Mouse (Mus musculus): ENCODE measurements around the gene Gm10639. TPM values are rescaled to one million over a fixed set of nuclear protein-coding genes. Genes with fewer than 3 reads are reported as not detected.
"Not testable (repeated sequence)": the region's sequence is repeated elsewhere in the genome, so short reads cannot be mapped to it uniquely, and the experiment has no call there.

Gene Gm10639
- not detected in 2 replicates for polyA plus RNA-seq (2014; fragmentation: Nextera tagmentation; extraction: Ambion mirVana)

GRCm38 (mm10) chr9:78289723-78290122, at the start of gene Gm10639:
Gm10639 (plus strand) TSS chr9:78289923.
- not testable (repeated sequence) for H3K4me2 ChIP-seq (ENCODE audit: low read depth, severe bottlenecking); H3K4me1 ChIP-seq (ENCODE audit: control insufficient read depth, insufficient read depth, low read length); DNase-seq (ENCODE audit: low spot score); H3K36me3 ChIP-seq (ENCODE audit: control insufficient read depth, insufficient read depth, low read length); H3K9me3 ChIP-seq (ENCODE audit: control insufficient read depth, low read length); ATAC-seq (ENCODE audit: insufficient number of reproducible peaks, low FRiP score, low TSS enrichment, low read depth); H3K9ac ChIP-seq (ENCODE audit: low read length); H3K27me3 ChIP-seq (ENCODE audit: control insufficient read depth, insufficient read depth, low read length); H3K4me3 ChIP-seq (ENCODE audit: low read depth, low read length); H3K27ac ChIP-seq (replicated peaks; ENCODE audit: low read depth, low read length)
- 91% methylated on average over 3 of the region's 3 CpGs for WGBS

GRCm38 (mm10) chr9:78255683-78256470, 33.8 kb upstream of the Gm10639 start:
- not testable (repeated sequence) for H3K9me3 ChIP-seq (ENCODE audit: control insufficient read depth, low read length); H3K36me3 ChIP-seq (ENCODE audit: control insufficient read depth, insufficient read depth, low read length); ATAC-seq (ENCODE audit: insufficient number of reproducible peaks, low FRiP score, low TSS enrichment, low read depth); H3K4me2 ChIP-seq (ENCODE audit: low read depth, severe bottlenecking); H3K4me1 ChIP-seq (ENCODE audit: control insufficient read depth, insufficient read depth, low read length); H3K4me3 ChIP-seq (ENCODE audit: low read depth, low read length); H3K27ac ChIP-seq (replicated peaks; ENCODE audit: low read depth, low read length); H3K9ac ChIP-seq (ENCODE audit: low read length); H3K27me3 ChIP-seq (ENCODE audit: control insufficient read depth, insufficient read depth, low read length); DNase-seq (ENCODE audit: low spot score)
- 71% methylated on average over 4 of the region's 4 CpGs for WGBS

DNA sequence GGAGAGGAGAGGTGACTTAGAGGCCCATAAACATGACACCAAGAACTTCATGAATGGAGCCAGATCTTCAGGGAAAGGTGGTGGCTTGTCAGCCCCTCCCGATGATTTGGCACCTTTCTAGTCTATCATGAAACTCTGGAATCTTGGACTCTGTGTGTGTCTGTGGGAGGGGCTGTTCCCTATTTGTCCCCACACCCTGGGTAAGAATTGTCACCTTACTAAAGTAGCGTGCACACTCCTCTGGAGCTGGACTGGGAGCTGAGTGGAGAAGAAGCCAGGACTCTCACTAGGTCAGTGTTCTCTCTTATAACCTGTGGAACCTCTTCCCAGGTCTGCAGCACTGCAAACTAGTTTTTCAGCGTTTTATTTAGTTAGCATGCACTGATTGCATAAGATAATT, 32.8 kb upstream of the Gm10639 start, which contains the start of gene Gm3776:
Gm3776 (plus strand) TSS at position 216 of the 400 bp plus-strand sequence.
- H3K4me2 ChIP-seq (ENCODE audit: low read depth, severe bottlenecking); H3K4me1 ChIP-seq (ENCODE audit: control insufficient read depth, insufficient read depth, low read length); H3K27me3 ChIP-seq (ENCODE audit: control insufficient read depth, insufficient read depth, low read length); H3K36me3 ChIP-seq (ENCODE audit: control insufficient read depth, insufficient read depth, low read length); H3K4me3 ChIP-seq (ENCODE audit: low read depth, low read length); H3K9ac ChIP-seq (ENCODE audit: low read length); DNase-seq (ENCODE audit: low spot score); ATAC-seq (ENCODE audit: insufficient number of reproducible peaks, low FRiP score, low TSS enrichment, low read depth); H3K27ac ChIP-seq (replicated peaks; ENCODE audit: low read depth, low read length); H3K9me3 ChIP-seq (ENCODE audit: control insufficient read depth, low read length): not testable (repeated sequence)
- WGBS: 85% methylated on average over 1 of the region's 3 CpGs

DNA sequence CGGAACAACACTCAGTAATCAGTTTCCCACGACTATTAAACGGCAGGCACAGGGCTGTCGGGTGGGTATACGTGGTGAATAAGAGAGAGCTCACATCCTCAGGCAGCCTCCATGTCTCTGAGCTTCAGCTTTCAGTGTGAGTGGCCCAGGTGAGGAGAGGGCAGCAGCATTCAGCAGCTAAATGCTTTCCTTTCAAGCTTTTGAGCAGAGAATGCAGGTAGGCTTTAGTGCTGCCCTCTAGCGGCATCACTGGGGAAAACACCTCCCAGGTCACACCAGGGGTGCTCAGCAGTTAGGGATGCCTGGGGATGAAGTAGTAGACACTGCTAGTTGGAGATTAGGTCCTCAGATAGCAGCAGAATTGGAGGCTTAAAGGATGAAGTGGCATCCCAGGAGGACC, 30.0 kb upstream of the Gm10639 start:
- not testable (repeated sequence) for H3K9me3 ChIP-seq (ENCODE audit: control insufficient read depth, low read length); H3K9ac ChIP-seq (ENCODE audit: low read length); H3K4me1 ChIP-seq (ENCODE audit: control insufficient read depth, insufficient read depth, low read length); H3K36me3 ChIP-seq (ENCODE audit: control insufficient read depth, insufficient read depth, low read length); H3K4me3 ChIP-seq (ENCODE audit: low read depth, low read length); H3K27ac ChIP-seq (replicated peaks; ENCODE audit: low read depth, low read length); DNase-seq (ENCODE audit: low spot score); H3K4me2 ChIP-seq (ENCODE audit: low read depth, severe bottlenecking); H3K27me3 ChIP-seq (ENCODE audit: control insufficient read depth, insufficient read depth, low read length)
- 0% methylated on average over 1 of the region's 6 CpGs for WGBS
- 0 out of 2 replicates have a peak, but pooled peaks have one; percentile 27 for ATAC-seq (ENCODE audit: insufficient number of reproducible peaks, low FRiP score, low TSS enrichment, low read depth)

GRCm38 (mm10) chr9:78270945-78271344, 18.8 kb upstream of the Gm10639 start:
- not testable (repeated sequence) for DNase-seq (ENCODE audit: low spot score); ATAC-seq (ENCODE audit: insufficient number of reproducible peaks, low FRiP score, low TSS enrichment, low read depth); H3K27ac ChIP-seq (replicated peaks; ENCODE audit: low read depth, low read length); H3K9me3 ChIP-seq (ENCODE audit: control insufficient read depth, low read length); H3K9ac ChIP-seq (ENCODE audit: low read length); H3K4me1 ChIP-seq (ENCODE audit: control insufficient read depth, insufficient read depth, low read length); H3K27me3 ChIP-seq (ENCODE audit: control insufficient read depth, insufficient read depth, low read length); H3K4me3 ChIP-seq (ENCODE audit: low read depth, low read length); H3K4me2 ChIP-seq (ENCODE audit: low read depth, severe bottlenecking); H3K36me3 ChIP-seq (ENCODE audit: control insufficient read depth, insufficient read depth, low read length)
- 85% methylated on average over 3 of the region's 3 CpGs for WGBS

GRCm38 (mm10) chr9:78282002-78282711, 7.6 kb upstream of the Gm10639 start:
- 90% methylated on average over 4 of the region's 4 CpGs for WGBS
- not testable (repeated sequence) for H3K36me3 ChIP-seq (ENCODE audit: control insufficient read depth, insufficient read depth, low read length); DNase-seq (ENCODE audit: low spot score); ATAC-seq (ENCODE audit: insufficient number of reproducible peaks, low FRiP score, low TSS enrichment, low read depth); H3K9ac ChIP-seq (ENCODE audit: low read length); H3K4me3 ChIP-seq (ENCODE audit: low read depth, low read length); H3K27me3 ChIP-seq (ENCODE audit: control insufficient read depth, insufficient read depth, low read length); H3K27ac ChIP-seq (replicated peaks; ENCODE audit: low read depth, low read length); H3K4me2 ChIP-seq (ENCODE audit: low read depth, severe bottlenecking); H3K4me1 ChIP-seq (ENCODE audit: control insufficient read depth, insufficient read depth, low read length); H3K9me3 ChIP-seq (ENCODE audit: control insufficient read depth, low read length)

DNA sequence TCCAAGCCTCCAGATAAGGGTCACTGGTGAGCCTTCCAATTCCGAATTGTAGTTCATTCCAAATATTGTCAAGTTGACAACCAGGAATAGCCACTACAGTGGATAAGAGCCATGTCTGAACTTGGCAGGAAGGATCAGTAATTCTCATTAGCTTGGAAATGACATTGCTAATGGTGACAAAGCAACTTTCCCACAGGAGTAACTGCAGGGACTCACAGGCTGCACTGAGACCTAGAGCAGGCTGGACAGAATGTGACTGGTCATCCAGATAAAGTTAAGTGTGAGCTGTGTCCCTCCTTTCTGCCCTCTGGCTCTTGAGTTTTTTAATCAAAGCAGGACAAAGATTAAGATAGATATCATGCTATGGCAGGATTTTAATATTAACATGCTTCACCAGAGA, 660 bp upstream of the Gm10639 start:
- H3K27me3 ChIP-seq (ENCODE audit: control insufficient read depth, insufficient read depth, low read length): not testable (repeated sequence)

GRCm38 (mm10) chr9:78292462-78292861, 2.7 kb downstream of the Gm10639 start:
- not testable (repeated sequence) for H3K4me3 ChIP-seq (ENCODE audit: low read depth, low read length); H3K4me1 ChIP-seq (ENCODE audit: control insufficient read depth, insufficient read depth, low read length); ATAC-seq (ENCODE audit: insufficient number of reproducible peaks, low FRiP score, low TSS enrichment, low read depth); H3K9me3 ChIP-seq (ENCODE audit: control insufficient read depth, low read length); H3K27me3 ChIP-seq (ENCODE audit: control insufficient read depth, insufficient read depth, low read length); DNase-seq (ENCODE audit: low spot score); H3K9ac ChIP-seq (ENCODE audit: low read length); H3K36me3 ChIP-seq (ENCODE audit: control insufficient read depth, insufficient read depth, low read length); H3K4me2 ChIP-seq (ENCODE audit: low read depth, severe bottlenecking); H3K27ac ChIP-seq (replicated peaks; ENCODE audit: low read depth, low read length)
- 75% methylated on average over 7 of the region's 8 CpGs for WGBS

More for the DNA sequence above, 660 bp upstream of the Gm10639 start:
- H3K4me1 ChIP-seq (ENCODE audit: control insufficient read depth, insufficient read depth, low read length); ATAC-seq (ENCODE audit: insufficient number of reproducible peaks, low FRiP score, low TSS enrichment, low read depth); H3K9ac ChIP-seq (ENCODE audit: low read length); DNase-seq (ENCODE audit: low spot score); H3K4me3 ChIP-seq (ENCODE audit: low read depth, low read length); H3K4me2 ChIP-seq (ENCODE audit: low read depth, severe bottlenecking); H3K36me3 ChIP-seq (ENCODE audit: control insufficient read depth, insufficient read depth, low read length); H3K9me3 ChIP-seq (ENCODE audit: control insufficient read depth, low read length); H3K27ac ChIP-seq (replicated peaks; ENCODE audit: low read depth, low read length): not testable (repeated sequence)
- WGBS: 91% methylated on average over 1 of the region's 1 CpGs
